Mouse (Mus musculus): Measurements from ENCODE around the gene Pde6g. TPM values are rescaled to one million over a fixed set of nuclear protein-coding genes. Genes with fewer than 3 reads are reported as not detected.

The Pde6g gene
- under 1 TPM; 0.47 to 0.84 TPM for total RNA-seq (2021)

GRCm38 (mm10) chr11:120453306-120453705, at the start of gene Pde6g:
Gene Pde6g (minus strand): TSS chr11:120453500.
- DNase-seq (ENCODE audit: low spot score): no peak
- intact Hi-C loops (cut with DNase I): no loop called here

- intact Hi-C loops (cut with DNase I): no loop called here
- no peak for DNase-seq (ENCODE audit: low spot score)
Observed at GRCm38 (mm10) chr11:120501701-120502100, 48.4 kb upstream of the Pde6g start.

DNA sequence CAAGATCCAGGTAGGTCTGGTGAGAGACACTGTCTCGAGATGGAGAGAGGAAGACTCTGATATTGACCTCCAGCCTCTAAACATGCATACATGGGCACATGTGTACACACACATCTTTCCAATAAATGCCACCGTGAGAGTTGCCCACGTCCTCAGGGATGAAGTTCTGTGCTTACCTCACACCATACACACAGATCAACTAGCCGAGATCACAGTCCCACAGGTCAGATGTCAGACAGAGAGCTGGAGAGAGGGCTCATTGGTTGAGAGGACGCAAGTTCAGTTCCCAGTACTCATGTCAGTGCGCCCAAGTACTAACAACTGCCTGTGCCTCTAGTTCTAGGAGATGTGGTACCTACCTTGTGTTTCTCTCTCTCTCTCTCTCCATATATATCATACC, 47.7 kb upstream of the Pde6g start:
- no peak for DNase-seq (ENCODE audit: low spot score)
- intact Hi-C loops (cut with DNase I): no loop called here

- intact Hi-C loops (cut with DNase I): no loop called here
- DNase-seq (ENCODE audit: low spot score): no peak
Observed at GRCm38 (mm10) chr11:120500357-120500756, 47.1 kb upstream of the Pde6g start.

DNA sequence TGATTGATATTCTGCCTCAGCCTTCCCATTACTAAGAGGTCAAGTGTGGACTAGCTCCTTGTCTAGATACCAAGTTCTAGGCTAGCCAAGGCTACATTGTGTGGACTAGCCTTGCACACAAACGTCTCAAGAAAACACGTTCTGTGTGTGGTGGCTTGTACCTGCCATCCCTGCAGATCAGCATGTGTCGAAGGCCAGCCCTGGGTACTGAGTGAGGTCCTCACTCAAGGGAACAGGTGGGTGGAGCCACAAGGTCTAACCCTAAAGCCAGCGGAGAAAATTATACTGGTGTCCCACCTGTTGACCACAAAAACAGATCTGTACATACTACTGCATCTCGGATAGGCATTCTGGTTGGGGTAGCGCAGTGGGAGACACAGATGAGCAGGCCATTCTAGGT, 46.6 kb upstream of the Pde6g start:
- intact Hi-C loops (cut with DNase I): no loop called here
- DNase-seq (ENCODE audit: low spot score): no peak

DNA sequence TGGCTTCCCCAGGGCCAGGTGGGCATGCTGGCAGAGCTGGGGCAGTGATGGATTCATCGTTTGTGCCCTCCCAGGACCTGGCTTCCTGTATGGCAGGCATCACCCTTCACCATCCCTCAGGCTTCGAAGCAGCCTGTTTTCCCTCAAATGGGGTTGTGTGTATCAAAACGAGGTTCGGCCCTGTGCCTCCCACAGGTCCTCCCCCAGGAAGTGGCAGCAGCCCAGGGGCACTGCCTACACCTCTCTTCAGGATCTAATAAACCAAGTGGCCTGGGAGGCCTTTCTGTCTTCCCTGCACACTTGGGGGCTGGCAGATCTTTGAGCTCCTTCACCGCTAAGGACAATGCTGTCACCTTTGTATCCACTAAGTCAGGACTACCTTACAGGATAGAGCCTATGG, 45.6 kb upstream of the Pde6g start:
- intact Hi-C loops (cut with DNase I): no loop called here
- DNase-seq (ENCODE audit: low spot score): no peak

DNA sequence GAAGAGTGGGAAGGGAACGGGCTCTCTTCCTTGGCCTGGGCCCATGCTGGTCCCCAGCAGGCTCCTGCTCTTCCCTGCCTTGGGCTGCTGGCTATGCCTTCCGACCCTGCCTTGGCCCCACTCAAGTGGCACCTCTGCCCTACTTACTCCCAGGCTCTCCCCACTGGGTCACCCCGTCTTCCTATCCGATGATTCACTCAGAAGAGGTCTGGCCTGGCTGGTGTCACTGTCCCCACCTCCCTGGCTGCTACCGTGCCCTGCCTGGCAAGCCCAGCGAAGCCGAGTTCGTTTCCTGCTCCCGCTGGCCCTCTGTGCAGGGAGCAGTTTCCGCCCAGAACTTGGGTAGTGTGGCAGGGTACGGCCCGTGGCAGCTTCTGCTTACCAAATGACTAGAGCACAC, 44.9 kb upstream of the Pde6g start:
- intact Hi-C loops (cut with DNase I): no loop called here
- DNase-seq (ENCODE audit: low spot score): no peak

DNA sequence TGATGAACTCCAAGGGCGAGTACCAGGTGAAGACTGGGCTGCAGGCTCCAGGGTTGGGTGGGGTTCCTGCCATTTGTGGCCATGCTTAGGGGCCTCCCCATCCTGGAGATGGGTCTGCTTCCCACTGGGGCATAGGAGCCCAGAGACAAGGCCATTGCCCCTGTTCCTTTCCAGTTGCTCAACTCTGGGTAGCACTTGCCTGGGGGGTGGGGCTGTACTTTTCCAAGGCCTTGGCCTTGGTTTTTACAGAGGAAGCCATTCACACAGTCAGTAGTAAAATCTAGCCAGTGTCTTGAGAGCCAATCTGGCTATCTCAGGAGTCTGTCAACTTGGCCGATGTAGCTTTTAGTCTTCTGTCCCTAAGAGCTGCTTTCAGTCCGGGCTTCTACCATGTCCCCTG, 44.1 kb upstream of the Pde6g start:
- intact Hi-C loops (cut with DNase I): no loop called here
- no peak for DNase-seq (ENCODE audit: low spot score)

- no peak for DNase-seq (ENCODE audit: low spot score)
- intact Hi-C loops (cut with DNase I): no loop called here
Observed at GRCm38 (mm10) chr11:120493911-120494310, 40.6 kb upstream of the Pde6g start.

GRCm38 (mm10) chr11:120493351-120493750, 40.1 kb upstream of the Pde6g start:
- DNase-seq (ENCODE audit: low spot score): no peak
- intact Hi-C loops (cut with DNase I): no loop called here

GRCm38 (mm10) chr11:120492878-120493203, 39.5 kb upstream of the Pde6g start:
- no peak for DNase-seq (ENCODE audit: low spot score)
- intact Hi-C loops (cut with DNase I): no loop called here

DNA sequence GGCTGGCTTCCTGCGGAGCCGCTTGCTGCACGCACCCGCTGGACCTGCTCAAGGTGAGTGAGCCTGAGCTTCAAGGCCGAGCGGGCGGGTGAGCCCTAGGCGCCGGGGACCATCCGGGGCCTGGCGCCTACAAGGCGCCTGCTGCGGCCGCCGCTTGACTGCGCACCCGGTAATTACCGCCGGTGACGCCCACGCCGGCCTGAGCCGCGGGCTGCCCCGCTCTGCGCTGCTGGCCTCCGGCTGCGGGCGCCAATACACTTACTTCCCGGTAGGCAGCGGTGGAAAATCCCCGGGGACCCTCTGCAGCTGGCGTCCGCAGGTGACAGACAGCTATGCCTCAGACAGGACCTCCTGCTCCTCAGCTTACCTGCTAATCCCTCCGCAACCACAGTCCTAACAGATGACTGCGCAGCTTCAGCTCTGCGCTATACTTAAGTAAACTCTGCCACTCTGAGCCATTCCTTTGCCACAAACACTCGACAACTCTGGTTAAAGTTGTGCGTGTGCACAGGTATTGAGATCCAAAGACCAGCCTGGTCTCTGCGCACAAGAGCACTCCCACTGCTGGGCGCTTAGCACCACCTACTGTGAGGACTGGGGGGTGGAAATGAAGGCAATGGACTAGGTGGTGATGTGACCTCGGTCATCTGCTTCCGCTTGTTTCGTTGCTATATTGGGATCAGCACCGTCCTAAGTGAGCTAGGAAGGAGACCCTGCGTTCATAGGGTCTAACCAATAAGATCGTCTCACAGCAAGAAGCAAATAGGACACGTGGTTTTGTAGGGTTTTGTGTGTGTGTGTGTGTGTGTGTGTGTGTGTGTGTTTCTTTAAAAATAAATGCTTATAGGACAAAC, 39.0 kb upstream of the Pde6g start:
- intact Hi-C loops (cut with DNase I): no loop called here
- no peak for DNase-seq (ENCODE audit: low spot score)

DNA sequence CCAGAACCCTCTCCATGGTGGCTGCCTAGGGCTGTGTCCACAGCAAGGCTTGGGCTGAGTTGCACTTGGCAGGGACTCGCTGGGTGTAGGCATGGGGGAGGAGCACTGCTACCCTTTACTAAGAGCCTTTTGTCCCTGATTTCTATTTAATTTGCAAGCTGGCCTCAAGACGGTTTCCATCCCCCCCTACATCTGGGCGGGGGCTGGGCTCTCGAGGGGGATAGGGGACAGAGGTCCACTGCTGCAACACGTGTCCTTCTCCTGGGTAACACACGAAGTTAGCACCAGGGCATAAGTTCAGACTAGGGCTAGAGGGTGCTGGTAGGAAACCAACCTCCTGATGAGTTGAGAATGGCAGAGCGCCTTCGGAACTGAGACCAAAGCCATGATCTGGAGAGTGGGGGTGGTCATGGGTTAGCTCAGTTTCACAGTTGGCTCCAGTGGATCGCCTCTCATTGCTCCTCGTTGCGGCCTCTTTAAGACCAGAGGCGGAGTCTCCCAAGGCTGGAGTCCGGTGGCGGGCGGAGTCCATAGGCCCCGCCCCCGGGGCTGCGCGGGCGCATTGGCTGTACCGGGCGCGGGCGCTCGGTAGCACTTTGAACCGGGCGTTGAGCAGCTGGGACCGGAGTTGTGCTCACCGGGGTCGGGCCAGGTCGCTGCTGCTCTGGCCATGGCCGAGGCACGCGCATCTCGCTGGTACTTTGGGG, 38.2 kb upstream of the Pde6g start, which contains the start of gene Slc25a10:
Slc25a10 (plus strand) TSS at position 524 of the 707 bp plus-strand sequence.
- intact Hi-C loops (cut with DNase I): no loop called here
- peak; percentile 82 for DNase-seq (ENCODE audit: low spot score)

- intact Hi-C loops (cut with DNase I): no loop called here
- DNase-seq (ENCODE audit: low spot score): no peak
Observed at GRCm38 (mm10) chr11:120490291-120491046, 37.2 kb upstream of the Pde6g start.

DNA sequence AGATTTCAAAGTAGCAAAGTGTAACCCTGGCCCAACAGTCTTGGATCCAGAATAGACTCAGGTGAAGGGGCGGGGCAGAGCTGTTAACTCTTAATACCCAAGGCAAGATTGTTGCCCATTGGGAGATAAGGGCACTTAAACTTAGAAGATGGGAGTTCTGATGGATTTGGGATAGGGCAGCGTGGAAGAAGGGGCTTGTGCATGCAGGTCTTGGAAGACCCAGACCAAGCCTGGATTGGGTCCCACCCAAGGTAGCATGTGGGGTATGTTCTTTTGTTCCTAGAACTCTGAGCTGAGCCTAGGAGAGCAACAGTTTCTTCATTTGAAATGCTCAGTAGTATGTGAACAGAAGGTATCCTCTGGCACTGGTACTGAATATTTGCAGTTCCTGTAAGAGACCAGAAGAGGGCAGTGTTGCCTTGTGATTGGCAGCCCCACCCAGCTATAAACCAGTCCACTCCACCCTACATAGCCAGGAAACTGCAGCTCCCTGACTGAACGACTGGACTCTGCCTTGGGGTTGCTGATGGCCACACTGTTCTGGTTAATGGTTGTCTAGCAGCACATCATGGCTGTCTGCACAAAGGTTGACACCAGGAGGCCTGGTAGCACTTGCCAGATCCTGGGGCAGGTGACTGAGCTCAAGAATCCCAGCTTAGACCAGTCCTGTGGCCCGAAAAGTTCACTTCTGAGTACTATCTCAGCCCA, 35.9 kb upstream of the Pde6g start:
- peak; percentile 40 for DNase-seq (ENCODE audit: low spot score)
- intact Hi-C loops (cut with DNase I): loop anchor here (2.0 to 5.0 kb wide), 4 partner anchors 20 to 288 kb away; no protein-coding TSS in a partner anchor

DNA sequence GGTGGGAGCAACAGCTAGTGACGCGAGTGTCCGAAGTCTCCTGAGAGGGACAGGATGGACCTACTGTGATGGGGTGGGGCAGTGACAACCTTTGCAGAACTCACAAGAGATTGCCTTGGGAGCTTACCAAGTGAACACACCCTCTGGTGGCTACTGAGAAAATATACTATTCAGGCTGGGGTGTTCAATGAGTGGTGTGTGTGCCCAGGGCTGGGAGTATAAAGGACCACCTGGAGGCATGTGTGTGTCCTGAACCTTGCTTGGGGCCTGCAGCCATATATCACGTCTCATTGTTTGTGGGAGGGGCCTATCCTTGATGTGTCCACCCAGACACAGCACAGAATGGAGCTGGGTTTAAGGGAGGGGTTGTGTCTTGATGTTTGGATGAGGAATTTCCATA, 35.2 kb upstream of the Pde6g start:
- no peak for DNase-seq (ENCODE audit: low spot score)
- intact Hi-C loops (cut with DNase I): loop anchor here (2.0 to 5.0 kb wide), 4 partner anchors 20 to 289 kb away; no protein-coding TSS in a partner anchor

DNA sequence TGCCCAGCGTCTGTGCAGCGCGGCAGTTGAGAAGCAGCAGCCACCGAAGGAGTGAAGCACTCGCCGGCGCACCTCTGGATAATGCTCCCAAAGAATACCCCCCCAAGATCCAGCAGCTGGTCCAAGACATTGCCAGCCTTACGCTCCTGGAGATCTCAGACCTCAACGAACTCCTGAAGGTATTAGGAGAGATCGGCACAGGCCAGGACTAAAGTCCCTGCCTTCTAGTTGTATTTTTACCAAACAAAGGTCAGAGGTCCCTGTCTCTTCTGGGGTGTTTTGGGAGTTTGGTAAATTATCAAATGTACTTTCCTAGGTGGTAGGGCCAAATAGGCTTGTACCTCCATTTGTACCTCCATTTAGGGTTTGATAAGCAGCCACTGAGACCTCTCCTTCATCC, 32.0 kb upstream of the Pde6g start:
- no peak for DNase-seq (ENCODE audit: low spot score)
- intact Hi-C loops (cut with DNase I): loop anchor here (5.0 kb wide), 2 partner anchors 232 to 292 kb away; no protein-coding TSS in a partner anchor

GRCm38 (mm10) chr11:120484265-120484981, 31.1 kb upstream of the Pde6g start, which contains the start of gene Mrpl12:
Gene Mrpl12 (plus strand): TSS chr11:120484613.
- DNase-seq (ENCODE audit: low spot score): peak; percentile 75
- intact Hi-C loops (cut with DNase I): no loop called here

DNA sequence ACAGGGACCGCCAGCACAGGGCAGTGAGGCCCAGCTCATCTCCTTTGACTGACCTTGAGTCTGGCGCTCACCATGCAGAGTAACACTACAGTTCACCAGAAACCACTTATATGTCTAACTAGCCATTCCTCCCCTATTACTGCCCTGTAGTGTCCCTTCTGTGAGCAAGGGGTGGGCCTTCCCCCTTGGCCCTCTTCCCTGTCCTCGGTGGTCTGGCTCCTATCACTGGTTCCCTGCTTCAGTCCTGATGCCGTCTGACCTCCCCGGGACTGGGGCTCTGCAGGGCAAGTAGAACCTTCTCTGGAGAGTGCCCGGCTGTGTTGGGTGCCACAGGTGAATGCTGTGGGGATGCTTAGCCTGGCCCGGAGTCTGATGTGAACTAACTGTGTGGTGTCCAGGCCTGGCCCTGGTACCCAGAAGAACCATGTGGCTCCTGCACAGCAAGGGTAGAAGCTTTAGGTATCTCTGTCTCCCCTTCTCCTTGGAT, 30.2 kb upstream of the Pde6g start:
- no peak for DNase-seq (ENCODE audit: low spot score)
- intact Hi-C loops (cut with DNase I): no loop called here

Data from heart, postnatal 25 days (tissue).